Mouse (Mus musculus) lung, adult 18-20 months (tissue): ENCODE measurements at regions not wholly inside any gene's neighbourhood (a gene's known extent, or its start where the extent isn't known, plus 50 kb on each side); places are given as distances from the start of the nearest gene placed in this dataset.

ENCODE experiments used
- DNase-seq, 2 experiments: peaks; one replicate each; pipeline ENCODE4 v3.0.0; 2022; ENCODE audit warnings: mixed read lengths in 2 of 2

DNA sequence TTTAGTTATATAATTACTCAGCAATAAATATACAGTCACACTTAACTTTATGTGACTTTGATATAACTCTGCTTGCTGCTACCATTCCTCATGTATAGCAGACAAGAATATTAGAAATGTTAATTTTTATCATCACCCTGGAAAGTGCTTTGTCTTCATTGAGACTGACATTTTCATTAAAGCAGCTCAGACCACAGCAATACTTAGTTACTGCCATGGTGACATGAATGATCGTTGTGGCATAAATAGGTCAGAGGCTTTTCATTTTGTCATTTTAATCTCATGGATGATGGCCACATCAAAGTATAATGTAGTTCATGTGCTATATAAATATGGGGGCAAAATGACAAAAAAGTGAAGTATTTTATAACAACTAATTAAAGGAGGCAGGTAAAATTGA, 498.1 kb downstream of the Slc22a22 start:
- no peak for DNase-seq

DNA sequence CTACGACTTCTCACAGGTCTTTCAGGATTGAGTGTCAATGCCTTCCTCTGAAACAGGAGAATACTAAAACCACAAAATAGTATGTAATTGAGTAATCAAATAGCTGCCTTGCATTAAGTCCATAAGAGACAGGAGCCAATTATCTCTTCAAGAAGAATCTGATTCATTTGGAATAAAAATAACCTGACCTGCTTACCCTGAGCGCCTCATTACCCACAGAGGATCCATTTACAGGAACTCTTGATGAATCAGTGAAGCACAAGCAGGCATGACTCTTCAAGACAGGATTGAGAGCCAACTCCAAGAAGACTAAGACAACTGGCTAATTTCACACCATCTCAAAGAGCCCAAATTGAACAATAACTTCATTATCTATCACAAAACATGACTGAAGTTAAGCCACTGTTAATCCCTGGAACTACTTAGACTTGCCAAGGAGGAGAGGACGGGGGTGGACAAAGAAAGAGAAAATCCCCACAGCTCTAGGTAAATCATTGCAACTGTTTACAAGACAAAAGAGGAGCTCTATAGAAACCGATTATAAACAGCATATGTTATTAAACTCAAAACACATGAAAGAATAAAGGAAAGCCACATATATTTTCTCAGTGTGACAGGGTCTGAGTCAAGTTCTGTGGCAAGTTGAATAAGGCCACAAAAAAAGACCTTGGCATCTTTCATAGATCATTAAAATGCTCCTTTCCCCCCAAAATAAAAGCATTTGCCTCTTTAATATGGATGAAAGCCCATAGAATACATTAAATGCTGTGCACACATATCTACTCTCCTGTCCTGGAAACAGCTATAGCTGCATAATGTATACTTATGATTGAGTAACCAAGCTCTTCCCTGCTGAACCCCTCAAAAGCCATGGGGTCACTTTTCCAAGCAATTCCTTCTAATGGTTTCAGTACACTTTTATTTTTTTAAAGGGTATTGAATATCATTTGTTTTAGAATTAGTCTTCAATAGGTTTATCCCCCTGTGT, 501.7 kb downstream of the Slc22a22 start:
- no peak for DNase-seq

DNA sequence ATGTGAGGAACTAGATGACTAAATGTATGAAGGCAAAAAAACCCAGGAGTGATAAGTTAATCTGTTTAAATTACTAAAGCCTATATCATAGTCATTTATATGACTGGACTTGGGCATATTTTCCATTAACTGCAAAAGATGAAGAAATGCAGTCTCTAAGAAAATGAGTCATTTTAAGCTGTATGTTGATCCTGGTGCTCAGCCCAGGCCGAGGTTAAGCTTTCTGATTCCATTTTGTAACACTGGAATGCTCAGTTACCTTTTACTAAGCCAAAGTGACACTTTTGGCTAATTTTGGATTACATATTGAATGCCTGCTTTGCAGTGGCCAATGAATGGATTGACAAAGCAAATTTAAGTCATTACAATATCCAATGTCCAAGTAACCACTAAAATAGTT, 507.3 kb downstream of the Slc22a22 start:
- no peak for DNase-seq

DNA sequence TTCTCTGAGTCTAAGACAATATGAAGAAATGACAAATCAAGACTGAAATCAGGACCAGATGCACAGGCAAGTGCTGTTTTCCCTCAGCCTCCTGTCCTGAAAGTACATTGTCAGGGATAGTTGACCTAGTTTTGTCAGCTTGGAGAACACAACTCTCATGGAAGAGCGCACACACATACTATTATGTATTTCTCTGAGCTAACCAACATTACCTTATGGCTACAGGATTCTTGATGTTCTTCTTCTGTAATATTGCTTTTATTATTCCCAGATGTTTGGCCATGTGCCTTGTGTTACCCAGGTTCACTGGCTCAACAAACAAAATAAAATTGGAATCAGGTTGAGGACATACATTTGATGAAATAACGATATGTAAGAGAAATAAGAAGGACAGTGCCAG, 521.1 kb downstream of the Slc22a22 start:
- no peak for DNase-seq

DNA sequence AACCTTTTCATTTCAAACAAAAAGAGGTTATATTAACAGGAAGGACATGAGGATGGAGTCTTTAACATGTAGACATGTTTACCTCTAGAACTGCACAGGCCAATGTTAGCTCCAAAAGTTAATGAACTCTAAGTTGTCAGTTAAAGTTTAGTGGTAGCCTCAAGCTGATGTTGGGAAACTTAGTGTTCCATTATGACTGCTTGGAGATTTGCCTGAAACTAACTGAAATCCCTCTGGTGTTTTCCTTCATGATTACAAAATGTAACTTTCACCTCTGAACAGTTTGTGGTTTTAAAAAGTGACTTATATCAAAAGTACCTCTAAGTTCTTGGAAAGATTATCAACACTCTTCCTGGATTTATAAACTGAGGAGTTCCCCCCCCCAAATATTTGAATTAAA, 525.2 kb downstream of the Slc22a22 start:
- DNase-seq = no peak

DNA sequence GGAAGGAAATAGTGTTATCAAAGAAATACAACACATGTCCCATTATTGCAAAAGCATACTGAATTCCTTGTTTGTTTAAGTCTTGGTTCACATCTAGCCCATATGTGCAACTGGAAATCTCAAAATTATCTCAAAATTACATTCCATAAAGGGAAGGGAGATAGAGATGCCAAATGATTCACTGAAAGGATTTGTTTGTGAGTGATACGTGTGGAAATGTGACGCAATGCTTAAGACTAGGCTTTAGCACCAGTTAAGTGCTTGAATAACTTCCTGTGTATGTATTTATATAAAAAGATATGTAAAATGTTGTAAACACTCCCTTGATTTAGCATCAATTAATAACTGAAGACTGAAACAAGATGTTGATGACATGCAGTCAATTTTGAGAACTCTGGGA, 526.6 kb downstream of the Slc22a22 start:
- no peak for DNase-seq

DNA sequence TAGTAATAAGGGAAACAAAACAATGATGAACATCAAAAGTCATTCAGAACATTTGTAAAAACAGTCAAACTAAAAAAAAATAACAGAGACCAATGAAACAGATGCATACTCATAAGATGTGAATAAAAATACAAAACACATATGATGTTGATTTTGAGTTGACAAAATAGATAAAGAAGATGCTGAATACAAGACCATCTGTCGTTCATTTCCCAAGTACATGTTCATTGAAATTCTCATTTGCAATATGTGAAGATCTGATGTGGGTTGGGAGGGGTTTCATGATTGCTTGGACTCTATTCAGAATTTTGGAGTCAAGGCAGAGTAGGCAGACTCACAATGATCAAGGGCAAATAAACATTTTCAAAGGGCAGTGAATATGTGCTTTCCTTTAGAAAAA, 536.5 kb downstream of the Slc22a22 start:
- no peak for DNase-seq

DNA sequence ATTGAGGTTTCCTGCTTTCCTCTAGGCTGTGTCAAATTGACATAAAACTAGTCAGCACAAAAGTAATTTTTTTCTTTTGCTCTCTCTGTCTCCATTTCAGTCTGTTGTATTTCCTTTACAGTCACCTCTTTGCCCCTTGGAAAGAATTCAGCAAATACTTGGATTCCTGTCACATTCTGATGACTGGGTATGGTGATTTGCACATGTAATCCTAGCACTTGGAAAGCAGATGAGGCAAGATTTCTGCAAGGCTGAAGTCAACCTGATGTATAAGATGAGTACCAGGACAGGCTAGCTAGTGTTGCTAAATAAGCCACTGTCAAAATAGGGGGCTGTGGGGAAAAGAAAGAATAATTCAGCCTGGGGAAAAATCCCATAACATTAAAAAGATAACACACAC, 580.9 kb downstream of the Slc22a22 start:
- DNase-seq = no peak

DNA sequence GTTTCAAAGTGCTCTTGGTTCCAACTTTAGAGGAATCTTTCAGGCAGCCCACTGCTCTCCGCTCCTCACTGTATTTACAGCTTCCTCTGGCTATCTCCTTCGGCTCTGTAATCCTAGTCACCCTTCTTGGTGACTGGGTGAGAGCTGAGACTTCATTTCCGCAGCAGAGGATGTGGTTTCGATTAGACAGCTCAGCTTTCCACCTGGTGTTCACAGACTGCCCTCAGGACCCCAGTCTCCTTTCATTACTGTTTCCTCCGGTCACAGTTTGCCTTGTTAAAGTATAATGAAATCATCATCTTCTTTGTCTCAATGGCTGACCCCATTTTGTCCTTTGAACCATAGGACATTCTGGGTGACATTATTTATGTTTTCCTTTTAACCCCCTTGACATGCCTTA, 595.9 kb downstream of the Slc22a22 start:
- no peak for DNase-seq

DNA sequence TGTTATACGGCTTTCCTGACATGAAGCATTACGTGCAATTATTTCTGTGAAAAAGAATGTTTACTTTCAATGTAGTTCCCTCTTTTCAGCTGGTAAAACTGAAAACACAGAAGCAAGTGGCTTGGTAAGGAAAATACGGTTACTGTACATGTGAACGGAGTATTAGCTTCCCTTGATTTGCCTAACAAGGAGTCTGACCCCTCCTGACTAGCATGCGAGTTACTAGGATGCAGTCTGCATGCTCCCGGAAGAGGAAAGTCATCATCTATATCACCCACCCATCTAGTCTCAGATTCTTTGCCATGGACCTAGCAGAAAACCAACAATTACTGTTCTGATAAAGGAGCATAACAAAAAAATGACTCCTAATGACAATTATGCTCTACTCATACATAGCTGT, 611.5 kb downstream of the Slc22a22 start:
- no peak for DNase-seq

DNA sequence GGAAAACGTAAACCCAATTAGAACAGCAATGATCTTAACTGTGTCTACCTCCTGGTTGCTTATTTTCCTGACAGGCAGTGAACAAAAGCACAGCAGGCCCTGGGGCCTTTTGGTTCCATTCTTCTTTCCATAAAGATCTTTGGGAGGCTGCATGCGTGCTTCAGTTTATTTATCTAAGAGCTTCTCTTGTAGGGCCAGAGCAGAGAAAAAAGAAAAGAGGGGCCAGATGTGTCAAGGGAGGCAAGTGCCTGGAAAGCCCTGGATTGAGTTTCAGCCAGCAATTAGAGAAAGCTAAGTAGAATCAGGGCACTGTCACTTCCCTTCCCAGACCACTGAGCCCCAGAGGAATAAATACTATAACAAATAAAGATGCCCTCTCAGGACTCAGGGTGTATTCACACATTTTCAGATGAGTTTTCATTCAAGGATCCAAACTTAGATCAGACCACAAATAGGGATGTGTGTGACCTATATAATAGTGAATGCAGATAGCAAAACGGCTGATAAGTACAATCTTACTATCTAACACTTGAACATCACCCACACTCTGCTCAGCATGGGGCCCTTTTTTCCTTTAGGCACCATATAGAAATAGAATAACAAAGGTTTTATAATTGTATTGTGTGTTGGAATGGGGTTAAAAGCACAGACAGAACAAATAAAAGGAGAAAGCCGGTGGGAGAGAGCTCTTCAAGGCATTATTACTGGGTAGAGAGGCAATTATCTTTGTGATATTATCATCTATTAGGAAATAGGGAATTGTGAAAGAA, 612.2 kb downstream of the Slc22a22 start:
- no peak for DNase-seq

DNA sequence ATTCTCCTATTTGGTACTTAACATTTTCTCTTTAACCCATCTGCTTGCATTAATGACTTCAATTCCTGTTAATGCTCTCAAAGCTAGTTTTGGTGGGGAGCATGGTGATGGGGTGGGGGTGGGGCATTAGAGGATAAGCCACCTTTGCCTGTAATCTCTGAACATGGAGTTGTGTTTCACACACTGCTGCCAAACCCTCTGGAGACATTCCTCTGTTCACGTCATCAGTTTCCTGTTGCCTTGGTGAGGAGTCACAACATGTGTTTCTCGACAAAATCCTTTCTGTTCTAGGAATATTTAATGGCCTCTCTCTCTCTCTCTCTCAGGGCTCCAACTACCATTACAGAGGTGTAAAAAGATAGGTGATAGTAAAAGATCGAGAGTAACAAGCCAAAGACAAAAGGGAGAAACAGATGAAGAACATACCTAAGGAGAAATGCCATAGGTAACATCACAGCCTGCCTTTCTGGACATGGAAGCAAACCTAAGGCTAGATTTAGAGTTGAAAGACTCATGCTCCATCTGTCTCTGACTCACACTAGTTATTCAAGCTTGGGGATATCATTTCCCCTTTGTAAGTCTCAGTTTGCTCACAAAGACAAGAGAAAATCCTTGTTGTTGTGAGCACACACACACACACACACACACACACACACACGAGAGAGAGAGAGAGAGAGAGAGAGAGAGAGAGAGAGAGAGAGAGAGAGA, 618.6 kb downstream of the Slc22a22 start:
- DNase-seq = no peak

DNA sequence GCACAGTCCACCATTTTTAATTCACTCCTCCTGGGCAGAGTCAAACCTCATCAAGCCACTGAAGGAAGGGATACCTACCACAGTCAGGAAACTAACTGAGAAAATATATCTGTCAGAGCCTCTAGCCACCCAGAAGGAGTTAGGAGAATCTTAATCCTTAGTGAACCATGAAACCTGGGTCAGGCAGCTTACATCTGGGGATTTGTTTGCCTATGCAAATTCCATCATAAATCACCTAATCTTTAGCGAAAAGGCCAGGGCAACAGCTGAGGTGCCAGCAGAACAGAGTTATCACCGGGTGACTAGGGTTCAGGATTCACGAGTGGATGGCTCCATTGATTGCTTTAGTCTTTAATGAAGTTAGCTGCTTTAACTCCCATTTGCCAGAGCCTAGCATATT, 619.3 kb downstream of the Slc22a22 start:
- no peak for DNase-seq

DNA sequence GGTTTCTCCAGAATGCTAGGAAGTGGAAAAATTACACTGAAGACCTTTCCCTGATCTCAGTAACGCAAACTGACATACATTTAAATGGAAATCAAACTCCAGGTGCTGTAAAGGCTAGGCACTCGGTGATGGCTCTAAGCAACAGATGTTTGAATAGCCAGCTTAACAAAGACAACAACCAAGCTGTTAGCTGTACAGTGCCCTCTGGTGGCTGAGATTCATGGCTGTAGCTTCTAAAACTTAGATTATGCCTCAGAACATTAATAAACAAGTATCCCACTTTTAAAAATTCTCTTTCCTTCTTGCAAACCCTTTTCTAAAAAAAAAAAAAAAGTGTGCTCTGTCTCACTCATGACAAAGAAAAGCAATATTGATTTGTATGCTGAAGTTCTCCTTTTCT, 621.4 kb downstream of the Slc22a22 start:
- peak; percentile 5 to 34 for DNase-seq

DNA sequence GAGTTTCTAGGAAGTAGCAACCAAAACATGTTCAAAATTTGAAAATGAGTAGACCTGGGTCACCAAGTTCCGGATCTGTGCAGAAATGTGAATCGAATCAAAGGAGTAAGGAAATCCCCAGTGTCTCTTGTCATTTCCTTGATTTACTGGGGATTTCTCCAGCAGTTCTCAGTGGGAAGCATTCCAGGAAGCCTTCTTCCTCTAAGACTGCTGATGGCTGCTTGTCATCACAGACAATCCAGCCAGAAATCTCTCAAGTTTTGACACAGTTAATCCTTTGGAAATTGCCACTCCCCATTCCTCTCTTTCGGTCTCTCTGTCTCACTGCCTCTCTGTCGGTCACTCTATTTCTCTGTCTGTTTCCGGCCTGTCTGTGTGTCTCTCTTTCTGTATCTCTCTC, 624.3 kb downstream of the Slc22a22 start:
- DNase-seq = no peak

DNA sequence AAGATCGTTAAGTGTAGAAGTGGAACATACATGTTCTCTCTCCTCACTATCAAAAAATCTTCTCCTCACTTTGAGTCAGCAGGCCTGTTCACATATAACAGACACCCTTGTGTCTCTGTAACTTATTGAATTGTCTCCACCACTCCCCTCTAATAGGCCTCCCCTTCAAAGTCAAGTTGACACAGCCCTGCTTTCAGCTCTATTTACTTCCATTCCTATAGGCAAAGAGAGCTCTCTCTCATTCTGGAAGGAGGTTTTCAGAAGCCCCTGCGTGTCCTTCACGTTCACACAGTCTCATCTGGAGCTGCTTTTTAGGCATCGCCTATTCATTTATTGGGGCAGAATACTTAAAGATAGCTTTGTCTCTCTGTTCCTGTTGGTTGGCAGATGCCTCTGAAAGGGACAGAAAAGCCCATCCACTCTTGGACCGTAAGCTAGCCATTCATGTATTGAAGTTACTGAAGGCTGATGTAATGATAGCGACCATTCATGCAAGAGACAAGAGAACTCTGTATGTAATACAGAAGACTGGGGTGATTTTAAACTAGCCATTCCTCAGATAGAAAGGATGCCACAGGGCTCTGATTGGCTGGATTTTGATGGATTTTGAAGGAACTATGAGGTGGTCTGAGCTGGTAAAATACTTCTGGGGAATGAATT, 629.8 kb downstream of the Slc22a22 start:
- no peak for DNase-seq

DNA sequence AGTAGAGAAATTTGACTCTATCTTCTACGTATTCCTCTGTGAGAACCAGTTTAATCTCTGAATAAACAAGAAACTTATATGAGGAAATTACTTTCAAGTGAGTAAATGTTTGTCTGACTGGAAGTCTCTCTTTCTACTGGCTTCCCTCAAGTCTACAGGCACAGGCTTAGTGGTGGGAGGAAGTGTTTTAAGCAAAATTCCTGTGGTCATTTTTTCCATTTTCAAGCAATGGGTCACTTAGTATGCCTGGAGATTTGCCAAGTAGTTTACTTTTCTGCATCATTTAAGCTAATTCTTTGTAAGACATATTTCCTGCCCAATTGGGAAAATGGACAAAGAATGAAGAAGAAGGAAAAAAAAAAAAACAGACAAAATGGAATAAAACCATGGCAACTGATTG, 632.9 kb downstream of the Slc22a22 start:
- DNase-seq = peak in 1 of 2 experiments; percentile 3

DNA sequence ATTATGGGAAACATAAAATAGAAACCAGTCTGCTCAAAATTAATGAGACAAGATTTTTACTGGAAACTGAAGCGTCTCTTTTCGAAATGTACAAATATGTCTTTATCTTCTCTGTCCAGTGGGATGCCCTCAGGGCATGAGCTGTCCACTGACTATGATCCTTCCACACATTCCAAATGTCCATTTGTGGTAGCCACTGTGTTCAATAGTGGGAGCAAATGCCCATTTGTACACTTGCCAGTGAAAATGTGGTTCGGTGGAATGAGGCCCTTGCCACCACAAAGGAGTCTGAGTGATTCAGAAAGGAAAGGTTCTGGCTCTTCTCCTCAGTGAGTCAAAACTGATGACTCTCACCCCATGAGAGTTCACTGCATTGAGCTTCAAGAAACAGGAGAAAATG, 635.9 kb downstream of the Slc22a22 start:
- no peak for DNase-seq

DNA sequence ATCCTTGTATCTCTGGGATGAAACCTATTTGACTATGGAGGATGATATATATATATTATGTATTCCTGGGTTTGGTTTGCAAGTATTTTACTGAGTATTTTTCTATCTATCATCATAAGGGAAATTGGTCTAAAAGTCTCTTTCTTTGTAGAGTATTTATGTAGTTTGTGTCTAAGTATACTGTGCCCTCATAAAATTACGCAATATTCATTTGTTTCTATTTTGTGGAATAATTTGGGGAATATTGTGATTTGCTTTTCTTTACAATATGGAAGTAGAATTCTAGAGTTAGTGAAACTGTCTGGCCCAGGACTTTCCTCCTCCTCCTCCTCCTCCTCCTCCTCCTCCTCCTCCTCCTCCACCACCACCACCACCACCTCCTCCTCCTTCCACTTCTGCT, 640.1 kb downstream of the Slc22a22 start:
- DNase-seq = no peak

DNA sequence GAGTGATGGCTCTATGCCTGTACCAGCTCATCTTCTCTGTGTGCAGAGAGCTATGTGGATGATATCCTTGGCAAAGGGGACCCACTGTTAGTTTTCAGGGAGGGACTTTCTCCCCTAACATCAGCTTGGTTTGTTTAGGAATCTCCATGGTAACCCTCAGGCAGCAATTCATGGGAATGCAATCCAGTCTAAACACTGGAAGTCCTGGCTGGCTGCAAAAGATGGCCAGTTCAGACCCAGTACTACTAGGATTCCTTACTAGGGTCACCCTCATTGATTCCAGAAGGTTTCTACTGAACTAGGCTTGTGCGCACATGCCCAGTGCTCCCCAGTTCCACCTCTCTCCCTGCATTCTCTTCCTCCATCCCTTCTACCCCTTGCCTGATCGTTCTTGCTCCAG, 642.8 kb downstream of the Slc22a22 start:
- no peak for DNase-seq

DNA sequence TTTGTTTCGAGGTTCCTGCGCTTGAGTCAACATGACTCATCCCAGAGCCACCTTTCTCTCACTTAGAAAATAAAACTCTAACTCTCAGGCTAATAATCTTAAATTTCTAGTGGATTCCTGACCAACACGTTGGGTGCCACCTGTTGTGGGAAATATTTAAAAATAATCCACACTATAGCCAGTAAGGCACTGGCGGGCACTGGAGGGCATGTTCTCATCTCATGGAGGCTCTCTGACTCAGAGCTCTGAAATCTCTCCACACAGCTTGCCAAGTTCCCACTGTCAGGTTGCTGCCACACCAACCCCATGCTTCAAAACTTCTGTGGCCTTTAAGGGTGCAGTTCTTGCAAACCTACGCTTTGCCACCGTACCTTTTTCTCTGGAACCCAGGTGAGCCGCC, 644.8 kb downstream of the Slc22a22 start:
- DNase-seq = no peak

DNA sequence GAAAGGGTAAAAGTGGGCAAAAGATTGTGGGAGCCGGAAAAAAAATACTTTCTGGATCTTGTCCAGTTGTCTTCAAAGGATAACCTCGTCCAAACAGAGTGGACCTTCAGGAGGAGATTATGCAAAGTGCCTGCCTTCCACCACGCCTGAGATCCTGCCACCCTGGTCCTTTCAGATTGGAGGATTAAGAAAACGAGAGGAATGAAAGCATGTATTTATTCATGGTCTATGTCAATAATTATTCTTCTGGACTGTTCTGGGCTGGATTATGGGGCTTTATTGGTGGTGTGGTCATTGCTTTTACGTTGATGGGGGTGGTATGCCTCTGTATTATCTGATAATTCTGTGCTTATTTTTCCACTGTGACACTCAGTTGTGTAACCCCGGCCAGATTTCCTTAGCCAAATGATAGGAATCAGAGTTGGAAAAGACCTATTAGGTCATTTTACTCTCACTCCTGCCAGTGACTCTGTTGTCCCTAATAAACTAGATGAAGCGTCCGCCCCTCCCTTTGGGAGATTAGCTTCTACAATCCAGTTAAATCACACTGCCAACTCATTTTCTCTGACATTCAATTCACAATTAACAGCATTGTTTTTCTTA, 656.3 kb downstream of the Slc22a22 start:
- DNase-seq = no peak
